Mouse (Mus musculus) testis, adult 2 months (tissue): ENCODE measurements at regions not wholly inside any gene's neighbourhood (a gene's known extent, or its start where the extent isn't known, plus 50 kb on each side); places are given as distances from the start of the nearest gene placed in this dataset.

Source experiments
- CTCF ChIP-seq: fragments of 200-500 bp; IDR thresholded peaks from 2 replicates; pipeline ENCODE4 v1.5.1; 2012; ENCODE audit warnings: low read depth, mild to moderate bottlenecking, inconsistent platforms, low read length, moderate library complexity; ENCODE audit not compliant: control insufficient read depth, insufficient read depth, insufficient replicate concordance
- POLR2A ChIP-seq: fragments of 200-500 bp; IDR thresholded peaks from 2 replicates; pipeline ENCODE4 v1.6.1; 2012; ENCODE audit warnings: low read depth, mild to moderate bottlenecking, inconsistent platforms, low read length, moderate library complexity; ENCODE audit not compliant: control insufficient read depth

- no peak for TF ChIP-seq CTCF
- no peak for TF ChIP-seq POLR2A
These were observed 528.2 kb upstream of the Adamts16 start for GRCm38 (mm10) chr13:71369832-71370231.
